Mouse (Mus musculus) T-helper 1 cell (primary cell): Measurements from ENCODE around the gene Lcn9.

ENCODE experiments used
- in situ Hi-C: fragments of 300-600 bp; cut with MboI, MseI; formaldehyde crosslinking; loops from one replicate; pipeline ENCODE4 v1.15.1; 2025; ENCODE audit warnings: high pct_unique_total_duplicates

Gene Lcn9

GRCm38 (mm10) chr2:25846516-25846915, 23.6 kb downstream of the Lcn9 start:
- in situ Hi-C loops: no loop called here

- in situ Hi-C loops: no loop called here
Observed at GRCm38 (mm10) chr2:25847226-25847625, 24.3 kb downstream of the Lcn9 start, which contains the start of gene Sohlh1. Gene Sohlh1 (minus strand): TSS chr2:25847248.

- in situ Hi-C loops: no loop called here
Observed at GRCm38 (mm10) chr2:25850330-25850729, 27.4 kb downstream of the Lcn9 start.

GRCm38 (mm10) chr2:25852626-25853025, 29.7 kb downstream of the Lcn9 start:
- in situ Hi-C loops: no loop called here

- in situ Hi-C loops: no loop called here
Observed at GRCm38 (mm10) chr2:25853998-25854397, 31.0 kb downstream of the Lcn9 start.

- in situ Hi-C loops: no loop called here
Observed at GRCm38 (mm10) chr2:25859891-25860290, 36.9 kb downstream of the Lcn9 start.

GRCm38 (mm10) chr2:25862038-25862437, 39.1 kb downstream of the Lcn9 start:
- in situ Hi-C loops: no loop called here

GRCm38 (mm10) chr2:25862696-25863270, 39.8 kb downstream of the Lcn9 start:
- in situ Hi-C loops: no loop called here

- in situ Hi-C loops: no loop called here
Observed at GRCm38 (mm10) chr2:25863337-25864131, 40.6 kb downstream of the Lcn9 start, which contains the start of gene Kcnt1. Gene Kcnt1 (plus strand): TSS chr2:25863734.

GRCm38 (mm10) chr2:25864230-25864629, 41.3 kb downstream of the Lcn9 start:
- in situ Hi-C loops: no loop called here

GRCm38 (mm10) chr2:25865412-25865811, 42.5 kb downstream of the Lcn9 start:
- in situ Hi-C loops: no loop called here

- in situ Hi-C loops: no loop called here
Observed at GRCm38 (mm10) chr2:25866656-25867055, 43.7 kb downstream of the Lcn9 start.
